Mouse (Mus musculus) forebrain, embryonic 11.5 days (tissue): Measurements from ENCODE around the gene Ulk4. TPM values are rescaled to one million over a fixed set of nuclear protein-coding genes. Genes with fewer than 3 reads are reported as not detected.
"Not testable (repeated sequence)": the region's sequence is repeated elsewhere in the genome, so short reads cannot be mapped to it uniquely, and the experiment has no call there.

ENCODE experiments used
- ATAC-seq: fragments of 200-750 bp; cut with Nextera tagmentation; replicated peaks from 2 replicates; pipeline ENCODE4 v1.8.0; 2017; ENCODE audit warnings: moderate TSS enrichment; ENCODE audit not compliant: low FRiP score
- DNase-seq: peaks from one replicate; pipeline ENCODE4 v3.0.0-alpha.2; 2017; ENCODE audit warnings: low spot score
- H3K27ac ChIP-seq: fragments of 300-500 bp; sonication (generic); 2 replicates; pipeline ENCODE4 v1.5.1; 2014; ENCODE audit warnings: low read depth, low read length
- H3K27me3 ChIP-seq: fragments of 300-500 bp; sonication (generic); 2 replicates; pipeline ENCODE4 v1.6.1; 2014; ENCODE audit warnings: mild to moderate bottlenecking, low read length, mixed read lengths; ENCODE audit not compliant: control insufficient read depth, insufficient read depth
- H3K36me3 ChIP-seq: fragments of 300-500 bp; sonication (generic); 2 replicates; pipeline ENCODE4 v1.6.1; 2014; ENCODE audit warnings: mild to moderate bottlenecking, low read length, moderate library complexity, mixed read lengths; ENCODE audit not compliant: control insufficient read depth, insufficient read depth
- H3K4me1 ChIP-seq: fragments of 300-500 bp; sonication (generic); replicated peaks from 2 replicates; pipeline ENCODE4 v1.6.1; 2014; ENCODE audit warnings: low read length, mixed read lengths; ENCODE audit not compliant: control insufficient read depth, insufficient read depth
- H3K4me2 ChIP-seq: fragments of 300-500 bp; sonication (generic); 2 replicates; pipeline ENCODE4 v1.6.1; 2014; ENCODE audit warnings: low read depth, mild to moderate bottlenecking, low read length, moderate library complexity, mixed read lengths; ENCODE audit not compliant: severe bottlenecking
- H3K4me3 ChIP-seq: fragments of 300-500 bp; sonication (generic); 2 replicates; pipeline ENCODE4 v1.5.1; 2014; ENCODE audit warnings: low read depth, low read length
- H3K9ac ChIP-seq: fragments of 300-500 bp; sonication (generic); 2 replicates; pipeline ENCODE4 v1.6.1; 2014; ENCODE audit warnings: low read length
- H3K9me3 ChIP-seq: fragments of 300-500 bp; sonication (generic); 2 replicates; pipeline ENCODE4 v1.6.1; 2016; ENCODE audit warnings: low read length, mixed read lengths; ENCODE audit not compliant: control insufficient read depth
- WGBS: fragments of 180-500 bp; shearing (Covaris S2); extraction: QIAGEN DNeasy Blood & Tissue Kit; methylation state at CpG from one replicate; pipeline ENCODE4 v1.1.7; 2014; 5-methylcytosine and 5-hydroxymethylcytosine counted together
- polyA plus RNA-seq: library from polyadenylated mRNA; unstranded; fragments of >200 nt; fragmentation: Nextera tagmentation; extraction: Ambion mirVana; gene quantifications from 2 replicates; pipeline ENCODE4 v1.2.1, GENCODE M21; 2014

The Ulk4 gene
- polyA plus RNA-seq, 1 experiment from 2014 or later: 163 TPM

DNA sequence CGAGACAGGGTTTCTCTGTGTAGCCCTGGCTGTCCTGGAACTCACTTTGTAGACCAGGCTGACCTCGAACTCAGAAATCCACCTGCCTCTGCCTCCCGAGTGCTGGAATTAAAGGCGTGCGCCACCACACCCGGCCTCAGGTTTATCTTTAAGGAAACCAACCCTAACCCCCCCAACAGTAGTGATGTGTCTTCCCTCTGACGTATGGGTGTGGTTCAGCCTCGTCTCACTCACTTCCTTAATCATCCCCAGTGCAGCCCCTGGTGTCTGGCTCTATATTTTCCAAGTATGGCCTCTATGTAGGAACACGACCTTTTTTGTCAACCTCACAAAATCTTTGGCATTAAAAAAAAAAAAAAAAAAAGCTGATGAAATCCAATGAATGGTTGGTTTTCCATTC lies 231.3 kb downstream of the Ulk4 start:
- 83% methylated on average over 9 of the region's 9 CpGs for WGBS
- H3K27me3 ChIP-seq, H3K4me3 ChIP-seq, H3K9ac ChIP-seq, ATAC-seq, H3K36me3 ChIP-seq, H3K9me3 ChIP-seq, H3K4me2 ChIP-seq, H3K4me1 ChIP-seq, H3K27ac ChIP-seq, DNase-seq: not testable (repeated sequence)

DNA sequence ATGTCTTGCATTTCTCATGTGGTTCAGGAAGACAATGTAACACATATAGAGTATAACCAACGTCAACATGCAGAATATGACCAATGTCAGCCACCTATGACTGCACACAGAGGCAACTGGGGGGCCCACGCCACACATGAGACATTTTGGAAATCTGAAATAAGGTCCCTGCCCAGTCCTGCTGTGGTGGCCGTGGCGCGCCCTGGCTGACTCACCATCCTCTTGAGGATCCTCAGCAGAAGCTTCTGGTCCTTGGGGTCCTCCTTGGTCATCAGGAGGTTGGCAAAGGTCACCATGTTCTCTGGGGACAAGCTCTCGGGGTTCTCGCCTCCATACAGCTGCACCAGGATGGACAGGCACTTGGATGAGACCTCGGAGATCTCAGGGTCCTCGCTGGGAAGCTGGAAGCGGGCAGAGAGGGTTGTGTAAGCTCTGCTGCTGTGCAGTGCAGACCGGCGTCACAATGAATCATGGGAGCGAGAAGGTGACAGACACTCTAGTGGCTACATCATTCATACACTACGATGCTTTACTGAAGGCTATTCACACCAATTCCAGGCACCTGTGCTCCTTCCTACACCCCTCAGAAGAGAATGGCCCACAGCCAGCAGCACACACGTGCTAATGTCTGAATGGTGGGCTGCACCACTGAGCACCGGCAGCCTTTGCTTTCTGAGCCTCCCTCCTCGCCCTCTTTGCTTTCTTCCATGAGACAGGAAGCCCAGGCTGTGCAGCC lies 232.4 kb downstream of the Ulk4 start:
- DNase-seq (no peak), ATAC-seq (no peak)
- Histone ChIP-seq H3K9me3 (no peaks in the 10 kb centered on the region), H3K4me3 (no peak overlapping the region), H3K9ac (no peak overlapping the region; the same call in 1 of the 2 replicates), H3K4me1 (0 out of 2 replicates have a peak, but pooled peaks cover 5% of the 10 kb centered on the region), H3K27me3 (no peaks in the 10 kb centered on the region), H3K27ac (no peak overlapping the region), H3K36me3 (no peaks in the 10 kb centered on the region), H3K4me2 (no peak overlapping the region)
- 83% methylated on average over 17 of the region's 17 CpGs for WGBS

DNA sequence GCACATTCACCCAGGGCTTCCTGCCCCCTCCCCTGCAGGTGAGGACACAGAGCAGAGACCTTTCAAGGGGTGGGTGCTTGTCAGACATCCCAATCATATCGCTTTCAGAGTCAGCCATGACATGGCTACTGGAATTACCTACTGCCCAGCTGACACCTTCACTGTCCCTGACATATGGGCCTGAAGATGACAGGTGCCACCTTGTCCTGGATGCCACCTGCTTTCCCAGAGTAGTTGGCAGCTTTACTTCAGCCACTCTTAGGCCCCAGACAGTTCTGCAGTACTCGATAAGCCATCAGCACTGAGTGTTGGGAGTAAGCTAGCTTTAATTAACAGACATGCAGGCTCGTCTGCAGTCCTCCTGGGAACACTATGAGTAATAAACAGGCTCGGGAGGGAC lies 234.0 kb downstream of the Ulk4 start:
- no peak for ATAC-seq
- H3K4me1 ChIP-seq: peaks cover 5% of the 10 kb centered on the region; the same call in 1 of the 2 replicates
- H3K9ac ChIP-seq: no peak overlapping the region
- H3K9me3 ChIP-seq: no peaks in the 10 kb centered on the region
- H3K27ac ChIP-seq: no peak overlapping the region
- 90% methylated on average over 4 of the region's 4 CpGs for WGBS
- H3K27me3 ChIP-seq: no peaks in the 10 kb centered on the region
- DNase-seq: no peak
- no peak overlapping the region for H3K4me2 ChIP-seq
- H3K4me3 ChIP-seq: no peak overlapping the region
- no peaks in the 10 kb centered on the region for H3K36me3 ChIP-seq

DNA sequence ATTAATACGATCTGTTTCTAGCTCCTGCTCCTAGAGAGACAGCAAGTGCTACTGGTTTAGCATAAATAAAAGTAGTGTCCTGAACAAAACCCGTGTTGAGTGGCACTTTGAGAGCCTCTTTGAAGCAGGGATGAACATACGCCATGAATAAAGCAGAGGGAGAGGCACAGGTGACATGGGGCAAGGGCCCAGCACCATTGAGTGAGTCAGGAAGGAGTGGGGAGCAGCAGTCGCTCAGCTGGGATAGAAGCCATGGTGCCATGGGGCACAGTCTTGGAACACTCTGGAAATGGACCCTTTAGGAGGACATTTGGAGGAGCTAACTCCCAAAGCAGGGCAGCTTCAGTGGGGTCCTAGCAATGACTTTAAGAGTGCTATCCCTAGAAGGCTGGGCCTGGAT lies 238.6 kb downstream of the Ulk4 start:
- H3K9me3 ChIP-seq: no peaks in the 10 kb centered on the region
- no peak overlapping the region for H3K4me3 ChIP-seq
- no peaks in the 10 kb centered on the region for H3K27me3 ChIP-seq
- 0 out of 2 replicates have a peak overlapping the region, but pooled peaks have one; percentile 20 for H3K27ac ChIP-seq
- ATAC-seq (no peak), DNase-seq (no peak)
- H3K9ac ChIP-seq: no peak overlapping the region
- WGBS: 58% methylated on average over 4 of the region's 4 CpGs
- H3K4me2 ChIP-seq: no peak overlapping the region
- no peaks in the 10 kb centered on the region; the same call in 1 of the 2 replicates for H3K4me1 ChIP-seq
- no peaks in the 10 kb centered on the region for H3K36me3 ChIP-seq

DNA sequence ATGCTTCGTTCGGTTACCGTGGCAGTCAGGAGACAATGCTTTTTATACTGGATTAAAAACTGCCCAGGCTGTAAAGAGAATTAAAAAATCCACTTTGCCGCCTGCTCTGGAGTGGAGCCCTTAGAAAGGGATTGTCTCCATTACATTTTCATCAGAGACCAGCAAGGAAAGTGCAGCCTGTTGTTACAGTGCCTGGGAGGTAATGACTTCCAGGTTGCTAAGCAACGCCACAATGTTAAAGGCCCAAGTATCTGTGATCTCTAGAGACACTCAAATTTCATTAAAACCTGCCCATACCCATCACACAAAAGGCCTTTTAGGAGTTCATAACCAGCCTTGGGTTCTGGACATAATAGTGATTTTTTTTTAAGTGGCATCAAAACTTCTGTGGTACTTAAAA lies 239.0 kb downstream of the Ulk4 start:
- Histone ChIP-seq H3K9ac (no peak overlapping the region), H3K4me2 (no peak overlapping the region), H3K4me3 (no peak overlapping the region), H3K36me3 (no peaks in the 10 kb centered on the region), H3K9me3 (no peaks in the 10 kb centered on the region), H3K27me3 (no peaks in the 10 kb centered on the region), H3K27ac (no peak overlapping the region), H3K4me1 (no peaks in the 10 kb centered on the region; the same call in 1 of the 2 replicates)
- DNase-seq (no peak), ATAC-seq (no peak)
- 44% methylated on average over 5 of the region's 5 CpGs for WGBS

DNA sequence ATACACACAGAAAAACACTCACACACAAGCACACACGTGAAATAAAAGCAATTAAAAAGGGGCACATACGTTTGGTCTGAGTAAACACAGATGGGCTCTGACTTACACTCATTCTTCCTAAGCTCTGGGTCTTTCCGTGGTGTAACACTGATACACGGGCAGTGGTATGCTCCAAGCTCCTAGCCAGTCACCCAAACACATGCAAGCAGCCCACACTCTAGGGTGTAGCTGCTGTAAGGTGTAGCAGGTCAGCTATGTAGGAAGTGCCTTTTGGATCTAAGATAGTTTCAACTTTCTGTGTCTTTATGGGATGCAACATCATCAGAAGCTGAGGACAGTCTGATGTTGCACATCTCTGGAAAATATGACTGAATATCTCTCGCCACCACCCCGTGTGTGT lies 241.7 kb downstream of the Ulk4 start:
- Histone ChIP-seq H3K27ac (no peak overlapping the region), H3K4me1 (no peaks in the 10 kb centered on the region; the same call in 1 of the 2 replicates), H3K27me3 (no peaks in the 10 kb centered on the region), H3K4me2 (no peak overlapping the region), H3K4me3 (no peak overlapping the region), H3K9ac (no peak overlapping the region), H3K36me3 (no peaks in the 10 kb centered on the region), H3K9me3 (no peaks in the 10 kb centered on the region)
- DNase-seq: no peak
- no peak for ATAC-seq
- 82% methylated on average over 6 of the region's 6 CpGs for WGBS

DNA sequence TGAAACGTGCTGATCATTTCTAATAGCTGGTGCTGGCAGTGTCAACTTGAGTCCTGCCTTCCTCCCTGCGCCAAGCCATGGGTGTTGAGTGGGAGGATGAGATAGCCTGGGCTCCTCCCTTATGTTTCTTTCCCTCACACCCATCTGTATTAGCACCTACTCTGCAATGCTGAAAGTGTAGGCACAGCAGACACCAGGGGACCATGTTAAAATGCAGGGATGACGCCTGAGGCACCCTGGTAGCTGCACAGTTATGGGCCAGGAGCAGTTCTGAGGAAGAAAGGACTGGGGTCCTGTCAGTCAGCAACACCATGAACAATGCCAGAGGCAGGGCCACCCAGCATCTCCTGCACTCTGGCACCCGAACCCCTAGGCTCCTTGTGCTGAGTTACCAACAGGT lies 243.4 kb downstream of the Ulk4 start:
- Histone ChIP-seq H3K4me3 (no peak overlapping the region), H3K4me1 (no peaks in the 10 kb centered on the region; the same call in 1 of the 2 replicates), H3K27me3 (no peaks in the 10 kb centered on the region), H3K9ac (no peak overlapping the region), H3K4me2 (no peak overlapping the region), H3K9me3 (no peaks in the 10 kb centered on the region), H3K27ac (no peak overlapping the region), H3K36me3 (no peaks in the 10 kb centered on the region)
- no peak for DNase-seq
- 86% methylated on average over 4 of the region's 4 CpGs for WGBS
- ATAC-seq: no peak

DNA sequence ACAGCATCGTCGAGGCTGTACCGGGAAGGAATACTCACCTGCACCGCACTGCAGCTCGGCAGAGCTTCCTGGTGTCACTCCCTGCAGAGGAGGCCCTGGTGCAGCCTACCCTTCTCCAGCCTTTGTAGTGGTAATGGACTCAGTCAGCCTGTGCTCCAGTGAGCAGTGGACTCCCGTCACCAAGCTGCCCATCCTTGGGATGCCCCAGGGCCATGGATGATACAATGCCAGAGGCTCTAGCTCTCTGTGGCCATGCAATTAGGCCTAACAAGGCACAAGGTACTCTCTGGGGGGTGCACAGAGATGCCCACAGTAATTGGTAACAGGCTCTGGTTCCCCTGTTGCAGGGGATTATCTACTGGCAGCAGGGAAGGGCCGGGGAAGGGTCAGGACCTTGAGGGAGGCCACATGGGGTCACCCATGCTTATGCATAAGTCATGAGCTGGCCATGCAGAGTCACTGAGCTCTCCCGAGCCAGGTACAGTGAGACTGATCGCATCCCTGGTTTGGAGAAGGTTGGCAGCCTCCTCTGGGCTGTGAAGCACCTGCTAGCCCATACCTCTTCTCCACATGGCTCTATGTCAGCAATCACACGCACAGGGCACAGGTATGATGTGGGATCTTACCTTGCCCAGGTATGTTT lies 244.6 kb downstream of the Ulk4 start:
- no peak overlapping the region for H3K4me3 ChIP-seq
- no peak for ATAC-seq
- no peaks in the 10 kb centered on the region for H3K27me3 ChIP-seq
- H3K36me3 ChIP-seq: no peaks in the 10 kb centered on the region
- H3K27ac ChIP-seq: no peak overlapping the region
- WGBS: 37% methylated on average over 10 of the region's 10 CpGs
- H3K9ac ChIP-seq: no peak overlapping the region
- H3K4me1 ChIP-seq: no peaks in the 10 kb centered on the region; the same call in 1 of the 2 replicates
- no peak for DNase-seq
- H3K9me3 ChIP-seq: no peaks in the 10 kb centered on the region
- H3K4me2 ChIP-seq: no peak overlapping the region
